Mouse (Mus musculus) heart, adult 11 months (tissue): ENCODE results near the gene Aldh1a2.

Experiments
- DNase-seq: peaks from one replicate; pipeline ENCODE4 v3.0.0; 2022

Aldh1a2 gene

DNA sequence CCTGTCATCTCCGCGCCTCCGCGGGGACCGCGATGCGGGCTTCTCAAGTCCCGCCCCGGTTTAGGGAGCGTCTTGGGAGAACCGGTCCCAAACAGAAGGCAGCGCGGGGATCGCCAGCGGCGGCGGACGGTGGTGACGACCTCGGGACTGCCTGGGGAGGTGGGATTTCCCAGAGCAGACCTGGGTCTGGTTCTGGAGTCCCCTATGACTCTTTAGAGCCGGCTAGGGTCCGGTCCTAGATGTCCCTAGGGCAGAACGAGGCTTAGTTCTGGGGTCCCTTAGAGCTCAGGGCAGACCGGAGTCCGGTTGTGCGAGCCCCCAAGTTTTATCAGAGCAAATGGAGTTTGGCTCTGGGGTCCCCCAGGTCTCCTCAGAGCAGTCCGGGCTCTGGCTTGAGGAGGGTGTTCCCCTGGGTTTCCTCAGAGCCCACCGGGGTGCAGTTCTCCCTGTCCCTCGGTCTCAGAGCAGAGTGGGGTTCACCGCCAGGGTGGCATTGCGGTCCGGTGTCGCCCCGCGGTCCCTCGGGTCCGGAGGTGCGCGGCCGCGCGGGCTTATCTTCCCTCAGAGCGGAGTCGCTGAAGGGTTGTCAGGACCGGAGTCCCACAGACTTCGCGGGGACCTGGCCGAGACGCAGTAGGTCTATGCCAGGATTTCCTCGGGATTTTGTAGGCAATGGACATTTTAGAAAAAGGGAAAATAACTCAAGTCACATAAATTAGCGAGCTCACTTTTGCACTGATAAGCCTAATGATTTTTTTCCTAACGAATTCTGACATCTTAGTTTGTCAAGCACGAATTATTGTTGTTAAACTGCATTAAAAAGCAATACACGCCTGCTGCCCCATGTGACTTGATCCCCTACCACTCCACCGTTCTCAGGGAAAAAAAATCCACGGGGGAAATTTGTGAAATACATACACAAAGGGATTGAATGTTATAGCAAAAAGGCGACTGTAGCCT lies 727 bp downstream of the Aldh1a2 start:
- DNase-seq: peak; percentile 91

DNA sequence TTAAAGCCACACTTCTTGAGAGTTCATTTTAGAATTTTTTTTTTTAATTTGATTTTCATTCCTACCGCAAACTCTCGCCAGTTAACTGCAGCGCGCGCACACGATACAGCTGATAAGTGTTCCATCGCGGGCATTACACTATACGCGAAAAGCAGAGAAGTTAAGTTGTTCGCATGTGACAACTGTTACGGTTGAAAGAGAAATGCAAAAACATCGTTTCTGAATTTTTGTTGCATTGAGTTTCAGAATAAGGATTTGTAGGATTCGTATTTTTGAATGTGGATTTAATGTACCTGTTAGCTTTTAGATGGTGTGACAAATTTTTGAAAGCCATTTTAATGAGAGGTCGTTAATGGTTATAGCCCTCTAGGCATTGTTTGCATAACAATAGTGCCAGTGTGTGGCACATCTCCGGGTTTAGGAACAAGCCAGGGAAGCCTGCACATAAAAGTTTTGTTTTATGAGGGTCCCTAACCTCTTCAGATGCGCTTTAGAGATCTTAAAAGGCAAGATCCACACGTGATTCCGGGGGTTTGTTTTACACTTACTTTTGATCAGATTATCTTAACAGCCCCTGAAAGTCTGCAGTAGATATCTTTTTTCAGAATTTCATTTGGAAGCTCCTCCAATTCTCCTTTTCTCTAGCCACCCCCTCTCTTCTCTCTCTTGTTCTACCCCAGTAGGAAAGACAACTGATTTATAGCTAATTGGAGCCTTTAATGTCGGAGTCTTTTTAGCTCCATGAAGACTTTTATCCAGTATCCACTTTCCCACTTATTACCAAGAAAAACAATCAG lies 1.6 kb downstream of the Aldh1a2 start:
- DNase-seq: peak; percentile 45

- DNase-seq: peak; percentile 42
Observed at GRCm38 (mm10) chr9:71217793-71218095, 2.2 kb downstream of the Aldh1a2 start.

- DNase-seq: peak; percentile 68
Observed at GRCm38 (mm10) chr9:71219161-71219560, 3.6 kb downstream of the Aldh1a2 start.

DNA sequence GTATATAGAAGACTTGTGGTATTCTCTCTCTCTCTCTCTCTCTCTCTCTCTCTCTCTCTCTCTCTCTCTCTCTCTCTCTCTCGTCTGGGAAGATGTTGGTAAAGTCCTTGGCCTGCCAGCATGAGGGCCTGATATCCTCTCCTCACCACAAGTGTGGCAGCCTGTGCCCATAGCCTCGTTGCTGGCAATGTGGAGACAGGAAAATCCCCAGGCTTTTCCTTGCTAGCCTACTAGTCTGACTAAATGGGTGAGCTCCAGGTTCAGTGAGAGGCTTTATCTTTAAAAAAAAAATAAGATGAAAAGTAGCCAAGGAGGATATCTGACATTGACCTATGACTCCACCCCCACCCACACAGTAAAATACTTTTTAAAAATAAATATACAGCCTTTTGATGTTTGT lies 4.8 kb downstream of the Aldh1a2 start:
- DNase-seq: peak; percentile 56

DNA sequence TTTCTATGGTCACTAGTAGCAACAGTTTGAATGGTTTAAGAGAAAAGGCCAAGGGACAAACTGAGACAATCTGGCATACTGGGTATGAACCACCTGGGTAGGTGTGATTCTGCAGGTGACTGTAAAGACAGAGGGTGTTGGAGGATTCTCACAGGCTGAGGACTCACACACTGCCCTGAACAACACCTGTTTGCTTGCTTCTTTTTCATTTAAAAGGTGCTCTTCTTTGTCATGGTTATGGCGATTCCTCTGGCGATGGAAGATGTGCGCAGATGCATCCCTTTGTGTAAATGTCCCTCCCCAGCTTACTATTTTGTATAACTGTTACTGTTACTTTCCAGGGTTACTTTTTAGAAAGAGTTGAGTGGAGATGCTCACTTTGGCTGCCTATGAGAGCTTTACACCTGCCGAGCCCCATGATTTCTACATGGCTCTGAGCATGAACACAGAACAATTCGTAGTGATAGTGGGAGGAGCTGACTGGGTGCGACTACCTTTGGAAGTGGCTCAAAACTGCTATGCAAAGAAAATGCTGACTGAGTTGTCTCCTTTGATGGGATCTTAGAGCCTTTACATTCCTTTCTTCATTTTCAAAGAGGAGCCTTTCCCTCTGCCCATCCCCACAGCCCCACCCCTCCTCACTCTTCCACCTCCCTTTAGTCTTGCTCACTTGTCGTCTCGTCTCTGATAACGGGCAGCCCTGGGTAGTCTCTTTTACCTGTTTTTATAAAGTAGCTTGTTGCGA lies 11.8 kb downstream of the Aldh1a2 start:
- DNase-seq: peak; percentile 64

GRCm38 (mm10) chr9:71230011-71230410 lies 14.4 kb downstream of the Aldh1a2 start:
- peak; percentile 18 for DNase-seq

DNA sequence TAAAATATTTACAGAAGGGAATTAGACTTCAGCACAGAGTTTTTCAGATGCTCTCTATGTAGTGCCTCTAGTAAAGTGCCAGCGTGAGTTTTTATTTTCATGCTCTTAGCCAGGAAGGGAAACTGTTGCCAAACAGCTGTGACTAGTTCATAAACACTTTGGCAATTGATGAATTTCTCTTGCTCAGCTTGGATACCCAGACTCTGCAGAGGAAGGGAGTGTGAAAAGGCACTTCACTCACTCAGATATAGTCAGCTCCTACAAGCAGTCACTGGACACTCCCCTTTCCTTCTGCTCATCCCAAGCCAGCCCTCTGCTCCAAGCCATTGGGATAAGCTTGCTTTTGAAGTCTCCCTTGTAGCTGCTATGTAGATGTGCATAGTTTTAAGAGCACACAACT lies 21.0 kb downstream of the Aldh1a2 start:
- DNase-seq: peak; percentile 82

- DNase-seq: no peak
Observed at GRCm38 (mm10) chr9:71239926-71240325, 24.3 kb downstream of the Aldh1a2 start.

GRCm38 (mm10) chr9:71241515-71242411 lies 26.2 kb downstream of the Aldh1a2 start:
- no peak for DNase-seq

DNA sequence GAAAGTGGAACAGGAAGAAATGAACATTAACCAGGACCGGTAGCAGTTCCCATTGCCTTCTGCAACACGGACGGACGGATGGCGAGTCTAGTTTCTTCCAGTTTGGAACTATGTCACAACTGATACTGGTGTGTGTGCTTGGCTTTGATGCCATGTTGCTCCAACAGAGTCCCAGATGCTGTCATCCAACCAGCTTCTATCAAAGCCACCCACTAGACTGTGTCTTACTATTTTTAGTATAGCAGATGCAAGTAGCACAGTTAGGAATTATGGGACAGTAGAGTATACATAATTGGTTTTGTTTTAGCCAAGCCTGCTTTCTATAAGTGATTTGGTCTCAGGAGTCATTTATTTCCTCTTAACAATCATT lies 26.8 kb downstream of the Aldh1a2 start:
- DNase-seq: no peak

- no peak for DNase-seq
Observed at GRCm38 (mm10) chr9:71254380-71254779, 38.8 kb downstream of the Aldh1a2 start.

DNA sequence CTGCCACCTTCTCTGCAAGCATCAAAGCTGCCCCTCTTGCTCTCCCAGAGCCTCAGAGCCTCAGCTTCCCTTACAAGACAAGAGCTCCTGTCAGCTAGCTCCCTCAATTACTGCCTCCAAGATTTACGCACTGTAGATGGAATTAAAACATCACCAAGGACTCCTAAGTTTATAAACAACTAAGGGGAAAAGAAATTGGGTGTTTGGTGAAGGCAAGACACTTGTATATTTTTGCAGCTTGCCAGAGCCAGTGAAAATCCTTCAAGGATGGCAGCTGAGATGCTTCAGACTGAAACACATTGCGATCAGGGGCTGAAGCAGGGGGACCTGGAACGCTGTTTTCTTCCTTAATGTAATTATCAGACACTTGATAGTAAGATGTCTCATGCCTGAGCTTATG lies 47.1 kb downstream of the Aldh1a2 start:
- DNase-seq: peak; percentile 36

DNA sequence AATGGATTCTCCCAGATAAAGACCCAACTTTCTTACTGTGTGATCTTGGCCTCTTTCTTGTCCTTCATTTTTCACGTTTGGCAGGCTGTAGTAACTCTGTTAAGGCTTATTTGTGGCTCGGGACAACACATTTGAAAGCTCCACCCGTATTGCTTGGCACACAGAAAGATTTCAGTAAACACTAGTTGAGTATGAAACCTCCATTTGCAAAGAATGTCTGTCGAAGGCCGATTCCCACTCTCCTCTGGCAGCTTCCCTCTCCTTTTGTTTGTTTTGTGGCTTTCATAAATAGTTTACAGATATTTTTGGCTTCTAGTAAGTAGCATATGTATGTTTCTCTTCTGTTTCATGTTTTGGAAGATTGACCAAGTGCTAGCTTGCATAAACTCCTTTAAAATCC lies 54.1 kb downstream of the Aldh1a2 start:
- DNase-seq: peak; percentile 3

DNA sequence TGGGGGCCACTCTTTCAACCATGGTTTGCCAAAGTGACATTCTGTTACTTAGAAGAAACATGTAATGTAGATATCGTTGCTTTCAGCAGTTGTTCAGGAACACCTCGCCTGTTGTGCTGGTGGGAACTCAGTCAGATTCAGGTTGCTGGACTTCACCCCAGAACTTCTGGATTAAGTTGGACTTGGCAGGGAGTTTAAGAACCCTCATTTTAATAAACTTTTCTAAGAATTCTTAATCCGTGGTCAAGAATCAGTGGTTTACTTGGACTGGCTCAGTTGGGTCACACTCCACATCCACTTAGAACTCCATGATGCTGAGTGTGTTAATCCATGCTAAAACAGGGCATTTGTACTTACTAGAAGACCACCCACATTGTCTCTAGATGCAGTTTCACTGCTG lies 54.6 kb downstream of the Aldh1a2 start:
- DNase-seq: peak; percentile 24

DNA sequence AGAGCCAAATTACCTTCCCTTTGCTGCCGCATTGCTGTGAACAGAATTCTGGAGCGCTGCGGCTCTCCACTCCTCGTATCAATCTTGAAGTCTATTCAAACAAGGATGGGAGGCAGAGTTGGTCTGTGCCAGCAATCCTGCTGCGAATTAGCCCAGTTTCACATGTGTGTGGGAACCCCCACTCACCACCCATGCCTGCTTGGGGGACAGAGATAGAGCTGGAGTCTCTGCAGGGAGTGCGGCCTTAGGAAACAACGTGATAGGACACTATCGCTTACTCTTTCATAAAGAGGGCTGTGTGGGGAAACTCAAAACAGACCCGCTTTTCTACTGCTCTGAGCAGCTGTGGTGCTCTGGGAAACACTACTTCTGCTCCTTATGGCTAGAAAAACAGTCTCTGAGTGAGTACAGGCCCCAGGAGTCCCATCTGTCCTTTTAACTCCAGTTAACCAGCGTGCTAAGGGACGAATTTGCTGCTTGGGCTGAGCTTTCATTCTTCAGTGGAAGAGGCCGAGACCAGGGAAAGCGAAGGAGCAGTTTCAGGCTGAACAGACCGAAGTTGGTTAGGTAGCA lies 60.6 kb downstream of the Aldh1a2 start:
- peak; percentile 85 for DNase-seq

- DNase-seq: peak; percentile 74
Observed at GRCm38 (mm10) chr9:71278741-71279140, 63.2 kb downstream of the Aldh1a2 start.

GRCm38 (mm10) chr9:71283156-71283555 lies 67.6 kb downstream of the Aldh1a2 start:
- DNase-seq: peak; percentile 64

DNA sequence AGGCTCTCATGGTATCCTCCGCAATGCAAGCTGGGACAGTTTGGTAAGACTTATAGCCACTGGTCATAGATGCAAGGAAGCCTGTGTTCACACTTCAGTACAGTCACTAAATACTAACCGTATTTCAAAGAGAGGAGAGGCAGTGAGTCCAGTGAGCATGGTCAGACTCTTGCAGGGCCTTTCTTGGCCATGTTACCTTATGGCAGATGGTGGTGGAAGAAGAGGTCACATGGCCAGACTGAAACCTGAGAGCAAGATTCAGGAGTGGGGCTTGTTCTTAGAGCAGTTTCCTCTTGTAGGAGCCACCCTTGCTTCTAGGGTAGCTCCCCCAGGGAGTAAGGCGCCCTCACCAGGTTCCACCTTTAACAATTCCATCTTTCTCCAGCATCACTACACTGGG lies 69.6 kb downstream of the Aldh1a2 start:
- DNase-seq: peak; percentile 40

- peak; percentile 73 for DNase-seq
Observed at GRCm38 (mm10) chr9:71286420-71286819, 70.8 kb downstream of the Aldh1a2 start.

GRCm38 (mm10) chr9:71288738-71289137 lies 73.1 kb downstream of the Aldh1a2 start:
- DNase-seq: peak; percentile 78

DNA sequence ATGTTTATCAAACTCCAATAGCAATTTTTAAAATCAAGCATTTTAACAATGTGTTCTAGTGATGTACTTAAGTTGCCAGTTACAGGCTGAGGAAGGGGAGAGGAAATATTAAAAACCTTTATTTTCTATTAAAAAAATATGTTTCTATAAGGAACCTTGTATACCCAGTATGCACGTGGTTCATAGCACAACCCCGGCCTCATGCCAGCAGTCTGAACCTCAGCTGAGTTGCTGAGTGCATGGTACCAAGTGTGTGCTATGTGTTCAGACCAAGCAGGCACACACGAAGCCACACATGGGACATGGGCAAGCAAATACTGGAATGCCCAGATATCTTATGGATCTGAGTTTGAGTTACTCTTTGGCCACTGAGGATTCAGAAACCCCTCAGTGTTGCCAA lies 74.2 kb downstream of the Aldh1a2 start:
- DNase-seq: peak; percentile 61
